In genomic region chr17:45701236-45701591, GRCm38 (mm10) we compare ENCODE assay signal across 24 mouse cellular contexts. TPM values are rescaled to one million over a fixed set of nuclear protein-coding genes. Genes with fewer than 3 reads are reported as not detected.
DNase-seq lines count a peak whose midpoint lies in the region; ATAC-seq and TF ChIP-seq lines count a peak whose summit lies in the region.
"Had no signal": no experiment of that assay in that cellular context is flagged by ENCODE, and none has a peak within 500 bp of the region (broad histone marks: within the 10 kb centered on the region; RNA-seq: fewer than 3 reads in every experiment).

No protein-coding gene starts in this region.

- no peak for DNase-seq in heart, adult 9 months (ENCODE audit: low spot score in 2 of 2)
- DNase-seq in liver, adult 2 months (ENCODE audit: extremely low read depth, low read depth, low spot score) = no peak
- DNase-seq in embryonic facial prominence, embryonic 10.5 days (ENCODE audit: low spot score) = no peak
- DNase-seq in layer of hippocampus, postnatal 25 days (ENCODE audit: extremely low spot score in 1 of 2, low spot score in 1 of 2) = no peak
- DNase-seq: cerebellum, adult 18-20 months; cerebellum, postnatal 25 days; embryo, embryonic 11 days; layer of hippocampus, adult 9-11 months; liver, embryonic 13.5 days; lung, embryonic 14.5 days had no signal

- TF ChIP-seq POLR2A in liver, adult 2 months (IDR thresholded peaks at IDR 0.05; ENCODE audit: extremely low read depth, insufficient read depth, low read length) = no peak

- peaks cover 17% of the 10 kb centered on the region; the same call in 1 of the 2 replicates for H3K36me3 ChIP-seq in heart, embryonic 12.5 days
- H3K36me3 ChIP-seq in liver, adult 2 months (ENCODE audit: control insufficient read depth, insufficient read depth, low read length) = peaks cover 3% of the 10 kb centered on the region; the same call in 1 of the 2 replicates
- H3K36me3 ChIP-seq in liver, embryonic 12.5 days = peaks cover 33% of the 10 kb centered on the region
- peaks cover 34% of the 10 kb centered on the region for H3K36me3 ChIP-seq in embryonic facial prominence, embryonic 10.5 days (replicated peaks)
- peaks cover 31% of the 10 kb centered on the region for H3K36me3 ChIP-seq in embryonic facial prominence, embryonic 13.5 days

- peak overlapping the region; percentile 70 for H3K27ac ChIP-seq in heart, embryonic 12.5 days (ENCODE audit: poor library complexity, severe bottlenecking)
- peak overlapping the region; percentile 84 for H3K27ac ChIP-seq in liver, adult 2 months (replicated peaks; ENCODE audit: insufficient read depth, low read depth, low read length)
- no peak overlapping the region for H3K27ac ChIP-seq in liver, embryonic 12.5 days
- 0 out of 2 replicates have a peak overlapping the region, but pooled peaks have one; percentile 2 for H3K27ac ChIP-seq in embryonic facial prominence, embryonic 10.5 days (replicated peaks)
- H3K27ac ChIP-seq in embryonic facial prominence, embryonic 13.5 days = peak overlapping the region; percentile 34; the same call in 1 of the 2 replicates
- H3K27ac ChIP-seq: hindbrain, embryonic 15.5 days; kidney, embryonic 15.5 days; liver, embryonic 13.5 days had no signal

- H3K79me2 ChIP-seq in liver, adult 2 months (ENCODE audit: control insufficient read depth, insufficient read depth, low read length) = 0 out of 2 replicates have a peak, but pooled peaks cover 3% of the 10 kb centered on the region

- H3K9ac ChIP-seq in heart, embryonic 12.5 days = 0 out of 2 replicates have a peak overlapping the region, but pooled peaks have one; percentile 33
- H3K9ac ChIP-seq in liver, adult 2 months (ENCODE audit: low read depth, low read length) = peak overlapping the region; percentile 53
- no peak overlapping the region for H3K9ac ChIP-seq in liver, embryonic 12.5 days
- 0 out of 2 replicates have a peak overlapping the region, but pooled peaks have one; percentile 40 for H3K9ac ChIP-seq in embryonic facial prominence, embryonic 13.5 days
- H3K9ac ChIP-seq: hindbrain, embryonic 15.5 days; kidney, embryonic 15.5 days; liver, embryonic 13.5 days; lung, embryonic 14.5 days; stomach, embryonic 15.5 days had no signal

- H3K4me3 ChIP-seq in heart, embryonic 12.5 days = no peak overlapping the region
- no peak overlapping the region for H3K4me3 ChIP-seq in liver, adult 2 months (ENCODE audit: insufficient read depth, low read depth, low read length)
- H3K4me3 ChIP-seq in liver, embryonic 12.5 days = no peak overlapping the region
- H3K4me3 ChIP-seq in embryonic facial prominence, embryonic 10.5 days = no peak overlapping the region
- no peak overlapping the region for H3K4me3 ChIP-seq in embryonic facial prominence, embryonic 13.5 days
- H3K4me3 ChIP-seq: hindbrain, embryonic 15.5 days; kidney, embryonic 15.5 days; liver, embryonic 13.5 days; stomach, embryonic 15.5 days had no signal

- H3K27me3 ChIP-seq in heart, embryonic 12.5 days (replicated peaks) = no peaks in the 10 kb centered on the region
- no peaks in the 10 kb centered on the region for H3K27me3 ChIP-seq in liver, adult 2 months (ENCODE audit: control insufficient read depth, insufficient read depth, low read length)
- H3K27me3 ChIP-seq in liver, embryonic 12.5 days (replicated peaks) = no peaks in the 10 kb centered on the region
- no peaks in the 10 kb centered on the region for H3K27me3 ChIP-seq in embryonic facial prominence, embryonic 10.5 days (replicated peaks; ENCODE audit: low read depth, poor library complexity, severe bottlenecking)
- H3K27me3 ChIP-seq in embryonic facial prominence, embryonic 13.5 days = no peaks in the 10 kb centered on the region
- H3K27me3 ChIP-seq: hindbrain, embryonic 15.5 days; kidney, embryonic 15.5 days; liver, embryonic 13.5 days; stomach, embryonic 15.5 days had no signal

- 60% methylated on average over 9 of the region's 9 CpGs for WGBS in heart, embryonic 12.5 days
- WGBS in liver, adult 2 months = 52% methylated on average over 9 of the region's 9 CpGs
- 70% methylated on average over 9 of the region's 9 CpGs for WGBS in liver, embryonic 12.5 days (ENCODE audit: insufficient replicate concordance)
- whole genome bisulfite sequencing in embryonic facial prominence, embryonic 10.5 days = 74% methylated on average over 9 of the region's 9 CpGs
- 59% methylated on average over 9 of the region's 9 CpGs for WGBS in embryonic facial prominence, embryonic 13.5 days

- no peak for TF ChIP-seq CTCF in liver, adult 2 months (IDR thresholded peaks at IDR 0.05; ENCODE audit: low read depth, low read length)

- ATAC-seq in heart, embryonic 12.5 days (ENCODE audit: insufficient number of reproducible peaks, low FRiP score) = no peak
- ATAC-seq in liver, embryonic 12.5 days = no peak
- no peak for ATAC-seq in embryonic facial prominence, embryonic 13.5 days (ENCODE audit: insufficient number of reproducible peaks, insufficient read depth, low FRiP score, low TSS enrichment, low read depth)
- ATAC-seq: forebrain, embryonic 14.5 days; intestine, embryonic 16.5 days had no signal

- no peaks in the 10 kb centered on the region for H3K9me3 ChIP-seq in heart, embryonic 12.5 days (replicated peaks)
- H3K9me3 ChIP-seq in liver, embryonic 12.5 days (replicated peaks) = no peaks in the 10 kb centered on the region
- H3K9me3 ChIP-seq in embryonic facial prominence, embryonic 10.5 days = no peaks in the 10 kb centered on the region
- H3K9me3 ChIP-seq in embryonic facial prominence, embryonic 13.5 days = no peaks in the 10 kb centered on the region
- H3K9me3 ChIP-seq: hindbrain, embryonic 15.5 days; kidney, embryonic 15.5 days; liver, embryonic 13.5 days; stomach, embryonic 15.5 days had no signal

- H3K4me1 ChIP-seq in heart, embryonic 12.5 days (replicated peaks) = peaks cover 22% of the 10 kb centered on the region
- peaks cover 38% of the 10 kb centered on the region for H3K4me1 ChIP-seq in liver, adult 2 months (ENCODE audit: control insufficient read depth, insufficient read depth, low read length)
- H3K4me1 ChIP-seq in liver, embryonic 12.5 days = peaks cover 43% of the 10 kb centered on the region
- peaks cover 23% of the 10 kb centered on the region for H3K4me1 ChIP-seq in embryonic facial prominence, embryonic 10.5 days
- H3K4me1 ChIP-seq in embryonic facial prominence, embryonic 13.5 days = peaks cover 17% of the 10 kb centered on the region; the same call in 1 of the 2 replicates
- H3K4me1 ChIP-seq: hindbrain, embryonic 15.5 days had no signal

- H3K4me2 ChIP-seq in heart, embryonic 12.5 days = no peak overlapping the region
- H3K4me2 ChIP-seq in liver, embryonic 12.5 days = no peak overlapping the region
- H3K4me2 ChIP-seq in embryonic facial prominence, embryonic 13.5 days = no peak overlapping the region
- H3K4me2 ChIP-seq: hindbrain, embryonic 15.5 days; kidney, embryonic 15.5 days; liver, embryonic 13.5 days; lung, embryonic 14.5 days; stomach, embryonic 15.5 days had no signal

RNA-seq across cellular contexts. Expression of gene Tmem63b, which starts 14.5 kb away (rescaled TPM):
- polyA plus RNA-seq in heart, embryonic 12.5 days (2016; fragmentation: Nextera tagmentation; extraction: Ambion mirVana) = 41.2 and 41.4 TPM in 2 replicates
- 23.0 and 35.4 TPM in 2 replicates for total RNA-seq in liver, adult 2 months (2014; rRNA removed)
- 98.6 and 99.2 TPM in 2 replicates for polyA plus RNA-seq in liver, adult 2 months (2012; rRNA removed)
- polyA plus RNA-seq in liver, embryonic 12.5 days (2016; fragmentation: Nextera tagmentation; extraction: Ambion mirVana) = 12.9 and 13.7 TPM in 2 replicates
- 41.6 and 51.6 TPM in 2 replicates for polyA plus RNA-seq in embryonic facial prominence, embryonic 10.5 days (2016; fragmentation: Nextera tagmentation; extraction: Ambion mirVana)
- polyA plus RNA-seq in embryonic facial prominence, embryonic 13.5 days (2015; fragmentation: Nextera tagmentation; extraction: Ambion mirVana) = 38.0 and 42.4 TPM in 2 replicates
- 100 to 1,000 TPM; 176 to 191 TPM for total RNA-seq in layer of hippocampus, postnatal 25 days (2021)

RNA-seq across cellular contexts. Expression of gene Mrpl14, which starts 15.1 kb away (rescaled TPM):
- 128 and 129 TPM in 2 replicates for polyA plus RNA-seq in heart, embryonic 12.5 days (2016; fragmentation: Nextera tagmentation; extraction: Ambion mirVana)
- total RNA-seq in liver, adult 2 months (2014; rRNA removed) = 86.3 and 111 TPM in 2 replicates
- polyA plus RNA-seq in liver, adult 2 months (2012; rRNA removed) = 224 and 259 TPM in 2 replicates
- polyA plus RNA-seq in liver, embryonic 12.5 days (2016; fragmentation: Nextera tagmentation; extraction: Ambion mirVana) = 148 and 151 TPM in 2 replicates
- 156 and 170 TPM in 2 replicates for polyA plus RNA-seq in embryonic facial prominence, embryonic 10.5 days (2016; fragmentation: Nextera tagmentation; extraction: Ambion mirVana)
- polyA plus RNA-seq in embryonic facial prominence, embryonic 13.5 days (2015; fragmentation: Nextera tagmentation; extraction: Ambion mirVana) = 146 and 152 TPM in 2 replicates
- 10 to 100 TPM; 40.0 to 40.9 TPM for total RNA-seq in layer of hippocampus, postnatal 25 days (2021)

RNA-seq across cellular contexts. Expression of gene 1600014C23Rik, which starts 32.4 kb away (rescaled TPM):
- 0.61 TPM in 1 of 2 replicates, not detected in the other for polyA plus RNA-seq in heart, embryonic 12.5 days (2016; fragmentation: Nextera tagmentation; extraction: Ambion mirVana)
- total RNA-seq in liver, adult 2 months (2014; rRNA removed) = not detected in 2 replicates
- polyA plus RNA-seq in liver, adult 2 months (2012; rRNA removed) = not detected in 2 replicates
- polyA plus RNA-seq in liver, embryonic 12.5 days (2016; fragmentation: Nextera tagmentation; extraction: Ambion mirVana) = not detected in 2 replicates
- polyA plus RNA-seq in embryonic facial prominence, embryonic 10.5 days (2016; fragmentation: Nextera tagmentation; extraction: Ambion mirVana) = not detected in 2 replicates
- polyA plus RNA-seq in embryonic facial prominence, embryonic 13.5 days (2015; fragmentation: Nextera tagmentation; extraction: Ambion mirVana) = not detected in 2 replicates
- under 1 TPM in 1 of 2 experiments, not detected in 1; 0.59 TPM for total RNA-seq in layer of hippocampus, postnatal 25 days (2021)
- total RNA-seq: adrenal gland, adult 18-20 months; adrenal gland, postnatal 4 days; megakaryocyte progenitor cell, adult 5-6 weeks had no signal
- polyA plus RNA-seq: limb, embryonic 11.5 days; liver, embryonic 13.5 days; lung, embryonic 14.5 days; stomach, embryonic 15.5 days; thymus, postnatal 0 days; urinary bladder, adult 2 months had no signal

RNA-seq across cellular contexts. Expression of gene Capn11, which starts 42.1 kb away (rescaled TPM):
- polyA plus RNA-seq in heart, embryonic 12.5 days (2016; fragmentation: Nextera tagmentation; extraction: Ambion mirVana) = 0.46 and 0.56 TPM in 2 replicates
- 0.13 TPM in 1 of 2 replicates, not detected in the other for total RNA-seq in liver, adult 2 months (2014; rRNA removed)
- 0.02 TPM in 1 of 2 replicates, not detected in the other for polyA plus RNA-seq in liver, adult 2 months (2012; rRNA removed)
- 0.38 and 0.39 TPM in 2 replicates for polyA plus RNA-seq in liver, embryonic 12.5 days (2016; fragmentation: Nextera tagmentation; extraction: Ambion mirVana)
- 0.81 and 0.84 TPM in 2 replicates for polyA plus RNA-seq in embryonic facial prominence, embryonic 10.5 days (2016; fragmentation: Nextera tagmentation; extraction: Ambion mirVana)
- 0.63 and 0.84 TPM in 2 replicates for polyA plus RNA-seq in embryonic facial prominence, embryonic 13.5 days (2015; fragmentation: Nextera tagmentation; extraction: Ambion mirVana)
- under 1 TPM; 0.19 to 0.20 TPM for total RNA-seq in layer of hippocampus, postnatal 25 days (2021)
- polyA plus RNA-seq: lung, embryonic 14.5 days; thymus, postnatal 0 days had no signal
